Mouse (Mus musculus) neural tube, embryonic 13.5 days (tissue): ENCODE measurements around the gene Brca2. TPM values are rescaled to one million over a fixed set of nuclear protein-coding genes. Genes with fewer than 3 reads are reported as not detected.

Experiments used
- ATAC-seq: fragments of 200-750 bp; cut with Nextera tagmentation; 2 replicates; pipeline ENCODE4 v1.8.0; 2017; ENCODE audit warnings: low read depth, mild to moderate bottlenecking, moderate TSS enrichment, moderate library complexity
- H3K27ac ChIP-seq: fragments of 300-500 bp; sonication (generic); replicated peaks from 2 replicates; pipeline ENCODE4 v1.5.1; 2015; ENCODE audit warnings: moderate library complexity, mild to moderate bottlenecking, inconsistent platforms
- H3K27me3 ChIP-seq: fragments of 300-500 bp; sonication (generic); 2 replicates; pipeline ENCODE4 v1.6.1; 2015; ENCODE audit warnings: mild to moderate bottlenecking, inconsistent platforms
- H3K36me3 ChIP-seq: fragments of 300-500 bp; sonication (generic); 2 replicates; pipeline ENCODE4 v1.6.1; 2015; ENCODE audit warnings: mild to moderate bottlenecking, inconsistent platforms
- H3K4me1 ChIP-seq: fragments of 300-500 bp; sonication (generic); replicated peaks from 2 replicates; pipeline ENCODE4 v1.6.1; 2015; ENCODE audit warnings: inconsistent platforms
- H3K4me2 ChIP-seq: fragments of 300-500 bp; sonication (generic); 2 replicates; pipeline ENCODE4 v1.6.1; 2015; ENCODE audit warnings: inconsistent platforms, mild to moderate bottlenecking, moderate library complexity
- H3K4me3 ChIP-seq: fragments of 300-500 bp; sonication (generic); 2 replicates; pipeline ENCODE4 v1.5.1; 2015; ENCODE audit warnings: mild to moderate bottlenecking, inconsistent platforms
- H3K9ac ChIP-seq: fragments of 300-500 bp; sonication (generic); 2 replicates; pipeline ENCODE4 v1.6.1; 2015; ENCODE audit warnings: moderate library complexity, mild to moderate bottlenecking, inconsistent platforms
- H3K9me3 ChIP-seq: fragments of 300-500 bp; sonication (generic); 2 replicates; pipeline ENCODE4 v1.6.1; 2016; ENCODE audit warnings: inconsistent platforms
- WGBS: fragments of 180-500 bp; shearing (Covaris S2); methylation state at CpG from one replicate; pipeline ENCODE4 v1.1.7; 2015; 5-methylcytosine and 5-hydroxymethylcytosine counted together
- polyA plus RNA-seq: library from polyadenylated mRNA; unstranded; fragments of >200 nt; fragmentation: Nextera tagmentation; extraction: Ambion mirVana; gene quantifications from 2 replicates; pipeline ENCODE4 v1.2.1, GENCODE M21; 2015

Brca2 gene
- polyA plus RNA-seq, 1 experiment from 2014 or later: 8.6 TPM

DNA sequence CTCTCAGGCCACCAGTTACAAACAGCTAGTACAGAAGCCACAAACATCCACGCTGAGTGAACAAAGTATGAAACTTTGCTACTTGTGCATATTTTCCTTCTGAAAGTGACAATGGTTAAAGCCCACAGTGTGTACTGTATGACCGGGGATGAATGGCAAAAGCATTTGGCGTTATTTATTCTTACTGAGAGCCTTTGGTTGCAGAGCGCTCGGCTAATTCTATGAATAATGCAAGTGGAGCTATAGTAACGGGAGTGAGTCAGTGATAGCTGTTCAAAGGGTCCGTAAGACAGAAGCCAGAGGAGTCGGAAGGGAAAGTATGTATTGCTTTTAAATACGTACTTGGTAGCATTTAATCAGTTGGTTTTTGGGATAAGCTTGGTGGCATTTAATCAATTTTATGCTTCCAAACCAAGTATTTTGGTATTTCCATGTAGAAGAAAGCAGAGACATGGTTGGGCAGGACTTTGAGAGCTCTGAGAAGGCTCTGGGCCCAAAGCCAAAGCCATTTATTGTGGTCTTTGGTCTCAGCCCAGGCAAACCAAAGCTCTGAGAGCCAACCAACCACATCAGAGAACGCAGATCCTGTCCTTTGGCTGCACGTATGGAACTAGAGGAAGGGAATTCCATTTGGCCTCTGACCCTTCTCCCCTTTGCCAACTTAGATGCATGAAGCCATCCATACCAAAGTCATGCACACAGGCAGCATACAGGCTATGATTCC, 48.2 kb downstream of the Brca2 start:
- 77% methylated on average over 11 of the region's 11 CpGs for whole genome bisulfite sequencing
- Histone ChIP-seq H3K4me2 (no peak overlapping the region), H3K27me3 (no peaks in the 10 kb centered on the region), H3K4me3 (no peak overlapping the region), H3K9ac (no peak overlapping the region), H3K9me3 (no peaks in the 10 kb centered on the region), H3K4me1 (no peaks in the 10 kb centered on the region), H3K27ac (no peak overlapping the region), H3K36me3 (peaks cover 54% of the 10 kb centered on the region)
- no peak for ATAC-seq

DNA sequence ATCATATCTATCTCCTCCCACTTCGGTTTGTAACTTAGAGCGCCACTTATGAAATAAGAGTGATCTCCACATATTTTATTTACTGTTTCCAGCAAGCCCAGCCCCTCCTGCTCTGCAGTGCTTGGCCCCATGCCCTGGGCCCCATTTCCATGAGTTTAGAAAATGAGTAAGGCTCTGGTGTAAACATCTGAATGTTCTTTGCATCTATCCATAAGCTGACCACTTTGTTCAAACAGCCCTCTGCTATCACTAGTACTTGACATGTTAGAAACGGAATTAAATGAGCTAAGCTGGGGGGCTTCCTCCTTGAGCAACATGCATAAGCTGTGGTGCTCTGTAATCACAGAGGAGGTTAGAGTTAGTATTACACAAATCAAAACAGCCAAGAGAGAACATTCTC, 52.0 kb downstream of the Brca2 start:
- Histone ChIP-seq H3K4me3 (no peak overlapping the region), H3K27me3 (no peaks in the 10 kb centered on the region), H3K9me3 (no peaks in the 10 kb centered on the region), H3K4me1 (no peaks in the 10 kb centered on the region), H3K27ac (no peak overlapping the region), H3K9ac (no peak overlapping the region), H3K36me3 (peaks cover 36% of the 10 kb centered on the region), H3K4me2 (no peak overlapping the region)
- 94% methylated on average over 3 of the region's 3 CpGs for WGBS
- ATAC-seq: no peak

DNA sequence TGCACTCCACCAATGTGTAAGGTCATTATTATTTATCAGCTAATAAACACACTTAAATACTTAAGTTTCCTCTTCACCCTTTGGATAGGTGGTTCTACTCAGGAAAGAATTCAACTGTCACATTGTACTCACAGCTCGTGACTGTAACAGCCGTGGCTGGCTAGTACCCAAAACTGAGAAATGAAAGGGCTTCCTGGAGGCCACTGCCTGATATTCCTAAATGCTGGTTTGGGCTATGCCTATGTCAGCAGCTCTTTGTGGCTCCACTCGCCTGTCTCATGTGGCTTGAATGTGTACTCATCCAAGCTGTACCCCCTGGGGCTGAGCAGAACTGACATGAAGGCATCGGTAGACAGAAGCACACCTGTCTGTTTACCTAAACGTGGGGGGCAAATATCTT, 52.5 kb downstream of the Brca2 start:
- H3K9me3 ChIP-seq: no peaks in the 10 kb centered on the region
- ATAC-seq: no peak
- 84% methylated on average over 5 of the region's 5 CpGs for WGBS

DNA sequence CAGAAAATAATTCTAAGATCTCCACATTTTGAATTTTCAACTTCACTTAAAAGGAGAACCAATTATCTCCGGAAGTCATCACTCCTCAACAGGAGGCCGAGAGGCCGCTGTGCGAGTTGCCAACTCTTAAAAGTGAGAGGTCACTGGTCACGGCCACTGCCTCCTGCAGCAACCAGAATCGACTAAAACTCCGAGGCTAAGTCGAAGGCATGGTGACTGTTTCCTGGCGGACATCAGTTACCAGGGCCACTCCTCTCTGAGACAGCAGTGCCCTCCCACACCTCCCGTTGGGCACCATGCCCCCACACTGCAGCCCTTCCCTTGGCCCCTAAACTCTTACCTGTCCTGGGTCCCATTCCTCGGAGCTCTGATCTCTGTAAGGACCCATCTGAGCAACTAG, 54.4 kb downstream of the Brca2 start:
- no peaks in the 10 kb centered on the region for H3K9me3 ChIP-seq
- peaks cover 27% of the 10 kb centered on the region for H3K36me3 ChIP-seq
- H3K9ac ChIP-seq: no peak overlapping the region
- no peak overlapping the region for H3K4me2 ChIP-seq
- no peak for ATAC-seq
- 86% methylated on average over 11 of the region's 11 CpGs for WGBS
- no peaks in the 10 kb centered on the region for H3K4me1 ChIP-seq
- no peak overlapping the region for H3K4me3 ChIP-seq
- no peaks in the 10 kb centered on the region for H3K27me3 ChIP-seq
- H3K27ac ChIP-seq: no peak overlapping the region

More for the DNA sequence above, 52.5 kb downstream of the Brca2 start:
- no peak overlapping the region for H3K4me2 ChIP-seq
- H3K36me3 ChIP-seq: peaks cover 35% of the 10 kb centered on the region
- H3K4me1 ChIP-seq: no peaks in the 10 kb centered on the region
- H3K4me3 ChIP-seq: no peak overlapping the region
- no peak overlapping the region for H3K27ac ChIP-seq
- no peaks in the 10 kb centered on the region for H3K27me3 ChIP-seq
- no peak overlapping the region for H3K9ac ChIP-seq

DNA sequence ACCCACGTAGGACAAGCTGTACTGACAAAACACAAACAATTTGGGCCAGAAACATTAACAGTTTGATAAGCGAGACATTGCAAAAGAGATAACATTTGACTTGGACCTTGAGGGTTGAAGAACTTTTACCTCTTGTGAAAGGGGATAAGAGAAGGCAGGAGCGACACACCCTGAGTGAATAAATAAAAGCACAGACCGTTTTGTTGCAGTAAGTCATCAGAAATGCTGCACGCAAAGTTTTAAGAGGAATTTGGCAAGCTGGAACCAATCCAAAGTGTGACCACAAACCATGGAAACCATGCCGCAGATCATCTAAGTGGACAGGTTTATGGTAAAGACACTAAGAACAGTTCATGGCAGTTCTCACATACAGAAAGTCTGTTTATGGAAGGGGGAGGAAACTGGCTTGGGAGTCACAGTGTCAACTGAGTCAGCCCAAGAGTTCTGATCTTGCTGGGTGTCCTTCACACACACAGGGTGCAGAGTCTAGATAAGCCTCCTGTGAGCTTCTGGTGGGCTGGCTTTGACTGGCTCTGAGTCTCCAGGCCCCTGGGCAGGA, 56.3 kb downstream of the Brca2 start:
- no peak for ATAC-seq
- H3K9me3 ChIP-seq: no peaks in the 10 kb centered on the region
- WGBS: 87% methylated on average over 6 of the region's 6 CpGs
- no peak overlapping the region for H3K27ac ChIP-seq
- peaks cover 9% of the 10 kb centered on the region for H3K36me3 ChIP-seq
- H3K9ac ChIP-seq: no peak overlapping the region
- H3K4me3 ChIP-seq: no peak overlapping the region
- H3K4me1 ChIP-seq: no peaks in the 10 kb centered on the region
- no peaks in the 10 kb centered on the region for H3K27me3 ChIP-seq
- H3K4me2 ChIP-seq: no peak overlapping the region

DNA sequence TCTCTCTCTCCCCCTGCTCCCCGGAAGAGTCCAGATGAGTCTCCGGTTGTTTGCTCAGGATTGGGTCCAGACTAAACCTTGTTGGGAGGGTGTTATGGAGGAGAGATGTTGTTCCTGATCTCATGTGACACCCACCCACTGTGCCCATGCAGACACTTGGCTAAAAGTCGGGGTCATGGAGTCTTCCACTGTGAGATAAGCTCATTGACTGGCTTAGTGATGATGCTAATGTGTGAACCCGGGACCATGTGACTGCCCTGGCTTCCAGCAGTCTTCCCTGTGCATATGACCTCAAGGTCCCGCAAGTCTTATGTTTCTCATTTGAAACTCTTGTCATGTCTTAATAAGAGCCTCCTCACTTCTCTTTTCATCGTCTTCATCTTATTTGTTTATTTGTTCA, 58.8 kb downstream of the Brca2 start:
- Histone ChIP-seq H3K9me3 (no peaks in the 10 kb centered on the region), H3K4me3 (no peak overlapping the region), H3K4me2 (no peak overlapping the region), H3K27me3 (no peaks in the 10 kb centered on the region), H3K36me3 (no peaks in the 10 kb centered on the region), H3K27ac (no peak overlapping the region), H3K9ac (no peak overlapping the region), H3K4me1 (no peaks in the 10 kb centered on the region)
- ATAC-seq: no peak
- WGBS: 76% methylated on average over 6 of the region's 6 CpGs

DNA sequence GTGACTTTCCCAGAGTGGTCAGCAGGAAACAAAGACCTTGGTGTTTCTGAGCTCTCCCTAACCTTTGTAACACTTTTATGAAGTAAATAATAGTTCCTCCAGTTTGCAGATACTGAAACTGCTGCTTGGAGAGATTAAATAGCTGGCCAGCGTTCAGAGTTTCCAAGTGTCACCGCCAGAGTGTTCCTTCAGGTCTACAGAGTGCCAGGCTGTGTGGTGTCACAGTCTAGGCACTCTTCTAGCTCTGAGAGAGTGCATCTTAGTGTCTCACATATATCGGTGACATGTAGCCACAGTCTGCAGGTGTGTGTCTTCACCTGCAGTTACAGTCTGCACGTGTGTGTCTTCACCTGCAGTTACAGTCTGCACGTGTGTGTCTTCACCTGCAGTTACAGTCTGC, 60.8 kb downstream of the Brca2 start:
- Histone ChIP-seq H3K27ac (no peak overlapping the region), H3K9me3 (no peaks in the 10 kb centered on the region), H3K36me3 (no peaks in the 10 kb centered on the region), H3K4me1 (no peaks in the 10 kb centered on the region), H3K4me3 (no peak overlapping the region), H3K9ac (no peak overlapping the region), H3K4me2 (no peak overlapping the region), H3K27me3 (no peaks in the 10 kb centered on the region)
- 78% methylated on average over 5 of the region's 5 CpGs for WGBS
- ATAC-seq: no peak

DNA sequence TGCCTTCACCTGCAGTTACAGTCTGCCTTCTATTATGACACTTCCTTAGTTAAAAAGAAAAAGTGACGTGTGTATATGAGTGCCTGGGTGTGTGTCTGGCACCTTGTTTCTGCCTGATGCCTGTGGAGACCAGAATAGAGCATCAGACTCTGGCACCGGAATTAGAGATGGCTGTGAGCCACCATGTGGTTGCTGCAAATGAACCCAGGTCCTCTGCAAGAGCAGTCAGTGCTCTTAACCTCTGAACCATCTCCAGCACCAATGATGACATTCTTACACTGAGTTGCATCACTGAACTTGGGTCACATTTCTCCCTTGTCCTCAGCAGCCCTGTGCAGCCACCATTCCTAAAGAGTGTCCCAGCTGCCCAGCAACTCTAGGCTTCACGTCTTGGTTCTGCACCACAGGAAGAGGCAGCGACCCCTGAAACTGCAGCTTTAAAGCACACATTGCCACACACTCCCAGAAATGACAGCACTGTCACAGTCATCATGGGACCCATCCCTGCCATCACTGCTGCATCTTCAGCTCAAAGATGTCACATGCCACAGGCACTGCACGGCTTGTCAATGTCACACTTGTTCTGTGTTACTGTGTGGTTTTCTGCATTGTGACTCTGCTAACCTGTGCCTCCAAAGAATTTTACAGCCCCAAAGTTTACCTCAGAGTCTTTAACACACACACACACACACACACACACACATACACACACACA, 61.3 kb downstream of the Brca2 start:
- Histone ChIP-seq H3K4me3 (no peak overlapping the region), H3K9ac (no peak overlapping the region), H3K36me3 (no peaks in the 10 kb centered on the region), H3K9me3 (no peaks in the 10 kb centered on the region), H3K27me3 (no peaks in the 10 kb centered on the region), H3K4me1 (no peaks in the 10 kb centered on the region), H3K27ac (no peak overlapping the region), H3K4me2 (no peak overlapping the region)
- ATAC-seq: no peak
- 79% methylated on average over 5 of the region's 5 CpGs for WGBS

DNA sequence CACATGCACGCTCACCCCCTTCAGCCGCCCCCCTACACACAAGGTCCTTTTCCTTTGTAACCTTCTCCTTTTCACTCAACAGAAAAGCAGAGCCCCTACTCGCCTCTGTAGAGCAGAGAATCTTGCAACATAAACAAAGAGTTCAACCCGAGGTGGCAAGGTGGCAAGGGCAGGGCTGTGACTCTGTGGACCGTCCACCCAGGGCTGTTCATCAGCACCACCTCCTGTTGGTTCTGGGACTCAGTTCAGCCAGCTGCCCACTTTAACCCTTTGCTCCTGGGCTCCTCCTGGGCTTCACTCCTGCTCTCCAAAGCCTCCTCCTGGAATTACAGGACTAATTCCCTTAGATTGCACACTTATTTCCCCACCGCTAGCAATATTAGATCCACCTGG, 61.9 kb downstream of the Brca2 start:
- Histone ChIP-seq H3K4me3 (no peak overlapping the region), H3K27ac (no peak overlapping the region), H3K27me3 (no peaks in the 10 kb centered on the region), H3K4me2 (no peak overlapping the region), H3K9me3 (no peaks in the 10 kb centered on the region), H3K9ac (no peak overlapping the region), H3K36me3 (no peaks in the 10 kb centered on the region), H3K4me1 (no peaks in the 10 kb centered on the region)
- no peak for ATAC-seq
- 54% methylated on average over 6 of the region's 6 CpGs for WGBS

DNA sequence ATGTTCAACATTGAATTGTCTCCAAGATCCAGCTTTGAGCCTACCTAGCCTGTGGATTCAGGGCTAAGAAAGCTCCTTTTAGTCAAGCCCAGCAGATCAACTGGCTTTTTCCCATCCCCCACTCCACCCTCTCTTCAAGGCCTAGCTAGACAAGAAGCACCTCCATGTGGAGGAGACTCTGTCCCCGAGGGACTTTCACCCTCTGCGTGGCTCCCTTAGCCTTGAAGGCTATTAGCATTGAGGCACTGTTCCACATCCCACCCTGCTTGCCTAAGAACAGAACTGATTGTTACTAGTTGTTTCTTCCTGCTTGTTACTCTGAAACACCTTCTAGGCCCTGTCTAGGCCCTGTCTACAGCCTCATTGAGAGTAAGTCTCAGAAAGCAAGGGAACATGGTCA, 67.5 kb downstream of the Brca2 start:
- Histone ChIP-seq H3K9me3 (no peaks in the 10 kb centered on the region), H3K4me3 (no peak overlapping the region), H3K9ac (no peak overlapping the region), H3K27me3 (peaks cover 25% of the 10 kb centered on the region), H3K4me1 (peaks cover 14% of the 10 kb centered on the region), H3K27ac (no peak overlapping the region), H3K36me3 (no peaks in the 10 kb centered on the region), H3K4me2 (no peak overlapping the region)
- ATAC-seq: no peak
- WGBS: 71% methylated on average over 2 of the region's 2 CpGs

DNA sequence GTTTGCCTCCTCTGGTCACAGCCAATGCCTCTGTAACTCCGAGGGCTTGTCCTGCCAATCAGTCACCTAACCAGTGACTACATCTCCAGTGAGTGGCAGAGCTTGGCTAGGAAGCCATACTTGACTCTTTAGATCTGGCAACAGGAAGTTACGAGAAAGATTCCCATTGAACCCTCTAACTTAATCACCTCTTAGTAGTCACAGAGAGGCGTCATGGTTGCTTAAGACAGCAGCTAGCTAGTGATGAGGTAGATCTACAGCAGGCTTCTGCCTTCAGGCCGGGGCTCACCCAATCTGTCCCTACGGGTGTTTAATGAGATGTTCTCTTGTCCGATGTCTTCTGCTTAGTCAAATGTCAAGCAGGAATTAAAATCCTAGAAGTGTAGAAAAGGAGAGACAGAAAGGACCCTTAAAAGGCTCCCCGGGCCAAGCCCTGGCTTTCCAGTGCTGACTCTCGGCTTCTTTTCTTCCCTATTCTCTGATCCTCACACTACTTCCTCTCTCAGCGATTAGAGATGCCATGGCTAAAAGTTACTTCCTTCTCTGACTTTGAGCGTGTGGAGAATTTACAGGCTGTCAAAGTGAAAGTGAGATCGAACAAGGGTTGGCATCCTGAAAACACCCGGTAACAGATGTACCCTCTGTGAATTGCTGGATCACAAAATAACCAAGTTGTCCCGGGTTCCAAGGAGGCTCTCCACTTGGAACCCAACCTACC, 69.9 kb downstream of the Brca2 start:
- H3K4me1 ChIP-seq: peaks cover 15% of the 10 kb centered on the region
- H3K4me2 ChIP-seq: peak overlapping the region; percentile 99
- 0 out of 2 replicates have a peak overlapping the region, but pooled peaks have one; percentile 79 for H3K9ac ChIP-seq
- no peaks in the 10 kb centered on the region for H3K9me3 ChIP-seq
- peak overlapping the region; percentile 83 for H3K4me3 ChIP-seq
- H3K36me3 ChIP-seq: no peaks in the 10 kb centered on the region
- peaks cover 47% of the 10 kb centered on the region for H3K27me3 ChIP-seq
- no peak for ATAC-seq
- no peak overlapping the region for H3K27ac ChIP-seq
- WGBS: 73% methylated on average over 13 of the region's 13 CpGs
